Mouse (Mus musculus) layer of hippocampus, adult 18-20 months (tissue): ENCODE measurements around the gene Krtcap2. TPM values are rescaled to one million over a fixed set of nuclear protein-coding genes. Genes with fewer than 3 reads are reported as not detected.

ENCODE experiments used
- DNase-seq, 2 experiments: peaks; one replicate each; pipeline ENCODE4 v3.0.0; 2022; ENCODE audit warnings: low spot score in 2 of 2
- total RNA-seq, 2 experiments: library from RNA; stranded (reverse); gene quantifications; 2 replicates each; pipeline ENCODE4 v1.2.3; 2021

The Krtcap2 gene
- total RNA-seq, 2 experiments from 2014 or later = 78.0 to 81.3 TPM

DNA sequence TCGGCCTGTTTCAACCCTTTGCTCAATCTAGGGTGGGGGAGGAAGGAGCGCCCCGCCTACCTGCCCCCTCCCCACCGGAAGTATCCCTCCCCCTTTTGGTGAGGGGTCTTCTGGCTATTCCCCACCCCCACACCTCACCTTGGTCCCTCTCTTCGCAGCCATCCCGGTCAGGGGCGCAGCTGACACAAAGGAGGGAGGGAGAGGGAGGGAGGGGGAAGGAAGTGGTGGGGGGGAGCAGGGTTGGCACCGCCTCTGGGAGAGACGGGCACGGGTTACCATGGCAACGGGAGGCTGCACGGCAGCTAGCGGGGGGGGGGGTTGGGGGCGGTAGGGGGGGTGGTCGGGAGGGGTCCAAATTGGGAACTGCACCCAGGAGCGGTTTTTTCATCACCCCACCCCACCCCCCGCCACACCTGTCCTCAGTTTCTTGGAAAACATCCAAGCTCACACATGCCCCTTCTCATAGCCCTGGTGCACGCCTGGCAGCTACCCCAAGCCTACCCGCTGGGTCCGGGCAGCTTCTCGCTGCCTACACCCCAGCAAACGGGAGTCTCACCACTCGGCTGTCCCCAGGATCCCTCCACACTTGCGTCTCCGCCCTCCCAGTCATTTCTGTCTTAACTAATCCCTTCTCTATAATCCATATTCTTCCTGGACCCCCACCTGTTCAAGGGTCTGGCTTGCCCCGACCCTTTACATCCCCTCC is 631 bp upstream of the Krtcap2 start:
- peak in 1 of 2 experiments; percentile 80 for DNase-seq

DNA sequence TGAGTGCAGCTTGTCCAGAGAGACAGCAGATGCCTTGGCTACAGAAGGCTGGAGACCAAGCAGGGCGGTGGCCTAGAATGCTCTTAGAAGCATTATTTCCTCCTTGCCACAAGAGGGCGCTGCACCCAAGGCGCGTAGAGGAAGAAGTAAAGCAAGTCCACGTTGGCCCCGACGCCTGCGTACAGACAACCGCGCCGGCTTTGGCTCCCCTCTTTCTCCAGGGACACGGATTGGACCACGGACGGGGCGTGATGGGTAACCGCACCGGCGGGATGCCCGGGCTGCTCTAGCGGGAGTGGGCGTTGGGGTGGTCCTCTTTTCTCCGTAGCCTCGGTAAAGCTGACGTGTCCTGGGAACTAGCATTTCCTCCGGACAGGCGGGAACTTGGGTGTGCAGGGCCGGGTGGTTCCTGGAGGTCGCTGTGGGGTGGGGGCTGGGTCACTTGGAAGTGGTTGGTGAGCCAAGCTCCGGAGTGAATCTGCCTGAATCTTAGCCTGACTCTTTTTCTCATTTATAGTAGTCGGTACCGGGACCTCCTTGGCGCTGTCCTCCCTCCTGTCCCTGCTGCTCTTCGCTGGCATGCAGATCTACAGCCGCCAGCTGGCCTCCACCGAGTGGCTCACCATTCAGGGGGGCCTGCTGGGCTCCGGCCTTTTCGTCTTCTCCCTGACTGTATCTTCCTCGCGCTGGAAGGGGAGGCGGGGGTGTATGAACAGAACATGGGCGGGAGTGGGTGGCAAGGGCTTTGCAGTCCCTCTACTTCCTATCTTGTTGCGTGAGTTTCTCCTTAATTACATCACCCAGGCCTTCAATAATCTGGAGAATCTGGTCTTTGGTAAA is 715 bp downstream of the Krtcap2 start, which contains the start of gene Trim46:
Trim46 (minus strand) TSS at position 49 of the 840 bp plus-strand sequence.
- peak; percentile 88 to 93 for DNase-seq

DNA sequence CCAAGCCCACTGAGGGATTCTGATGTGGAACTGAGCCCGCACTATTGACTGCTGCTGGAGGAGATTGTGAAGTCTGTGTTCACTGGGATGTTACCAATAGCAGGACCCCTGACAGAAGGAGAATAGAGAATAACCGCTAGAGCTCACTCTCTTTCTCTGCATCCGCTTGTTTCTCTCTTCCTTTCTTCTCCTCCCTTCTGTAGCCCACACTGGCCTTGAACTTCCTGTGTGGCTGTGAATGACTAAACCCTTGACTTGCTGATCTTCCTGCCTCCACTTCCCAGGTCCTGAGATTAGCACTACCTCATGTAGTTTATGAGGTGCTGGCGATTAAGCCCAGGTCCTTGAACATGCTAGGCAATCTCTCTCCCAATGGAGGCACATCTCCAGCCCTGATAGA is 1.7 kb downstream of the Krtcap2 start:
- DNase-seq = no peak

DNA sequence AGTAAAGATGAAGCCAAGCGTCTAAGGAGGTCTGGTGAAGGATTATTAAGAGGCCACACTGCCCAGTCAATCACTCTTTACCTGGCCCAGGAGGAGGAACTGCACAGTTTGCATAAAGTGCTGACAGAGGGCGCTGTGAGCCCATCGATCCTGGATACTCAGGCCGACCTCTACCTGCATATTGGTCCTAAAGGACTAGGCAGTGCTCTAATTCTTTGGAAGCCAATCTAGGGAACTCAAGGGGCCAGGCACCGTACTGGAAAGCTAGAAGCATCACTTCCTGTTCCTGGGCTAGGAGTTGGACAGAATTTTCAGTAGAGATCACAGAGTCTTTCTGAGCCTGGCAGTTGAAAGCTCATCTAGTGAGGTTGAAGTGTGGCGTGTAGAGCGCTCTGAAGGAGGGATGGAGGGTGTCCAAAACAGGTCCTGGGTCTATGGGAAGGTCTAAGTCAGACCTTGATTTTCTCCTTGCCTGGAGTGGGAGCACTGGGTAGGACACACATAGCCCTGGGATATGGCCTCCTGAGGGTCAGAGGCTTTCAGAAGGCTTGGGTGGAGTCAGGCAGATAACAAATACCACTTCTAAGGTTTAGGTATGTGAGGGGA is 4.8 kb downstream of the Krtcap2 start:
- DNase-seq = peak in 1 of 2 experiments; percentile 66

DNA sequence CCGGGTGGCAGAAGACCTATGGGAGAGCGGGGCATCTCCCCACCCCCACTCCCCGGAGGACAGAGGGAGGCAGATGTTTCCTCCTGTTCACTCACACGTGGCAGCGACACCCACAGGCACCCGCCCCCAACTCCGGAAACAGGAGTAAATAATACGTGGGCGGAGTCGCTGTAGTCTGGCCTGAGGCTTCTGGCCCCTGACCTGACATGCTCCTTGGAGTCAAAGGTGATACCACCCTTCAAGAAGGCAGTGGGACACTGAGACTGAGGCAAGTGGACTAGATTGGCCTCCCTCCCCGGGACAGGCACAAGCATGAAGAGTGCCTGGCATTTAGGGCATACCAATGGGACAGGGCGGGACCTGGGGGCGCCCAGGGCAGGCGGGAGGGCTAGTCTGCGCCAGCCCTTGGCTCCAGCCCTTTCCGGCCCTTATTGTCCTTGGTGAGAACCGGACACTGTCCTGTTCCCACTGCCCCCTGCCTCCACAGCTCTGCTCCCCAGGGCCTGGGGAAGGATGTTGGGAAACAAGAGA is 5.7 kb downstream of the Krtcap2 start:
- DNase-seq = no peak

DNA sequence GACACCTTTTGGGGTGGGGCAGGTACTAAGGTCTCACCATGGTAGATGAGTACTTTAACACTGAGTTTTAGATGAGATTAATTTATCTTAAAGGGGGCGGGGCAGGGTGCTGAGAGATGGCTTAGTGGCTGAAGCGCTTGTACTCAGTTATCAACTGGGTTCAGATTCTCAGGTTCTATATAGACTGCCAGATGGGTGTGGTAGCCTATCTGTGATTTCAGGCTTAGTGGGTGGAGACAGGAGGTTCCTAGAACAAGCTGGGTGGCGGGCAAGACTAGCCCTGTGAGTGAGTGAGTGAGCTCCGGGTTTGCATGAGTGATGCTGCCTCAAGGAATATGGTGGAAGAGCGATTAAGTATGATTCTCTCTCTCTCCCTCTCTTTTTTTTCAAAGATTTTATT is 9.2 kb downstream of the Krtcap2 start:
- no peak for DNase-seq

DNA sequence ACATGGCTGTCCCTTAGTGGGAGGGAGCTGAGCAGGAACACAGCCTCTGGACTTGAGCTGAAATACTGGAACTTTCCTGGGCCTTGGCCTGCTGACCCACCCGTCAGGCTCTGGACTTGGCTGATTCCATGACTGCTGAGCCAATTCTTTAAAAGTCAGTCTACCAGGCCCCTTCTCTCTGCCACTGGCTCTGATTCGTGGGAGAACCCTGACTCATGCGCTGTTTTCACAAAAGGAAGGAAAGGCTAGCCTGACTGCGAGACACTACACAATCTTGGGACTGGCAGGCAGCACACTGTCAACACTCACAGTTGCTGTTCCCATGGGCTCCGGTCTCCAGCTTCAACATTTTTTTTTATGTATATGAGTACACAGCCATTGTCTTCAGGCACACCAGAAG is 10.4 kb downstream of the Krtcap2 start:
- no peak for DNase-seq

DNA sequence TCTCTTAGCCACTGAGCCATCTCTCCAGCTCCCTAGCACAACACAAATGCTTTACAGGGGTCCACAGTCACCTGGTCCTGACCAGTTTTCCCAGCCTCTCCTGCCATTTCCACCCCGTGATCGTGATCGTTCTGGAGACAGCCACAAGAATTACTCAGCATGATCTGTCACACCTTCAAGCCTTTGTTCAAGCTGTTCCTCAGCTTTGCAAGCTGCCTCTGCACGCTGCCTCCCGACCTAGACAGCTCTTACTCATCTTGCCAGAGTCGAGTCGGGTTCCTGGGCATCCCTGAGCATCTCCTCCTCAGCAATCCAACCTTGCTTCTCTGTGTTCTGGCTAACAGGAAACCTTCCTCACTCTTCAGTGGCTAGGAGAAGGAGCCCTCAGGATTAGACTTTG is 13.3 kb downstream of the Krtcap2 start, which contains the start of gene Dpm3:
Dpm3 (plus strand) TSS at position 283 of the 400 bp plus-strand sequence.
- no peak for DNase-seq

DNA sequence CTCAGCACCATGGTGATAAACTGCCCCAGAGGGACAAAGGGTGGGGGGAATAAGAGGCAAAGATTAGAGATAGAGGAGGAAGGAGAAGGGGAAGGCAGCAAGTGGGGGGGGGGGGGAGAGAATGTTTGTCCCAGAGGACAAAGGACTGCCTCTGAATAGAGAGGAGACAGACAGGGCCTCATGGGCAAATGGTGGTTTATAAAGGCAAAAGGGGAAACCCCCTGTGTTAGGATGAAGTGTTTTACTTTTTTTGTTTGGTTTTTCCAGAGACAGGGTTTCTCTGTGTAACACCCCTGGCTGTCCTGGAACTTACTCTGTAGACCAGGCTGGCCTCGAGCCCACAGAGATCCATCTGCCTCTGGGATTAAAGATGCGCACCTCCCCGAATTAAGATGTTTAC is 14.4 kb downstream of the Krtcap2 start:
- DNase-seq = no peak

DNA sequence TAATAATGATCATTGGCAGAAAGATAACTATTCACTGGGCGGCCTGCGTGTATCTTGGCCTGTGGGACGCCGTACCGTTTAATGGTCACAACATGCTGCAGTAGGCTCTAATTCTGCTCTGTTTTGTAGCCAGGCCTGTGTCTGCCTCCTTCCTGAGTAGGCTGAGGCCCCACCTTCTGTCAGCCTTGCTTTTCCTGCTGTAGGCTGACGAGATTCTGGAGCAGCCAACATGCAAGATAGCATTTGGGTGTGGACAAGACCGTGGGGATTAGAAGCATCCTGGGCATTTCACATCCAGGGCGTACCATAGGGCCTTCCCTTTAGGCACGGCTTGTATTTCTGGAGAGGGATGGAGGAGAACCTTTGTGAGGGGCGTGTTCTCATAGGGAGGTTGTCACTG is 16.7 kb downstream of the Krtcap2 start:
- DNase-seq = no peak

DNA sequence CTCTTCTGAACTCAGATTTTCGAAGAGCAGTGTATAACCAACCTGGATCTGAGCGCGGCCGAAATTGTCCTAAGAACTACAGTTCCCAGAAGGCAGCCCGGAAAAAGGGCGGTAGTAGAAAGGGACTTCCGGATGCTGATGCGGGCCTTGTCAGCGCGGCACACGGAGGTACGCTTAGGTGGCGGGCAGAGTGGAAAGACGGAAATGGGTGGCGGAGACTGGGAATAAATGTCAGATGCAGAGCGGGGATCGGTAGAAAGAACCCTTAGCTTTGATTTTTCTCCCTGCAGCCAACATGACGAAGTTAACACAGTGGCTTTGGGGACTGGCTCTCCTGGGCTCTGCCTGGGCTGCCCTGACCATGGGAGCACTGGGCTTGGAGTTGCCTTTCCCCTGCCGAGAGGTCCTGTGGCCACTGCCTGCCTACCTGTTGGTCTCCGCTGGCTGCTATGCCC is 20.7 kb downstream of the Krtcap2 start:
- peak; percentile 79 to 90 for DNase-seq

DNA sequence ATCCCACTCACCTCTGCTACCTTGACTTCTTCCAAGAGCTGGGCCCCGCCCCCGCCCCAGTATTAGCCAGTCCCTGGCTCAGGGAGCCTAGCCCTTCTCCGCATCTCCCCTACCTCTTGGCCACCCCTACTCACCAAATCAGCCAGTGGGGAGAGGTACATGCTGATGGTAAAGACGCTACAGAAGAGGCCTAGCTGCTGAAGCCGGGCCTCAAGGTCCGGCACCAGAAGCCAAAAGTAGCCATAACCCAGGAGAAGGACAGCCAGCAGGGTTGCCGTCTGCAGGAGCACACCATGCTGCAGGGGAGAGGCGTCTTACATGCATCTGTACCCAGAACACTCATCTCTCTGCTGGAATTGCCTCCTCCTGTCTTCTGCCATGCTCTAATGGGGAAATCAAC is 23.1 kb downstream of the Krtcap2 start:
- DNase-seq = no peak

DNA sequence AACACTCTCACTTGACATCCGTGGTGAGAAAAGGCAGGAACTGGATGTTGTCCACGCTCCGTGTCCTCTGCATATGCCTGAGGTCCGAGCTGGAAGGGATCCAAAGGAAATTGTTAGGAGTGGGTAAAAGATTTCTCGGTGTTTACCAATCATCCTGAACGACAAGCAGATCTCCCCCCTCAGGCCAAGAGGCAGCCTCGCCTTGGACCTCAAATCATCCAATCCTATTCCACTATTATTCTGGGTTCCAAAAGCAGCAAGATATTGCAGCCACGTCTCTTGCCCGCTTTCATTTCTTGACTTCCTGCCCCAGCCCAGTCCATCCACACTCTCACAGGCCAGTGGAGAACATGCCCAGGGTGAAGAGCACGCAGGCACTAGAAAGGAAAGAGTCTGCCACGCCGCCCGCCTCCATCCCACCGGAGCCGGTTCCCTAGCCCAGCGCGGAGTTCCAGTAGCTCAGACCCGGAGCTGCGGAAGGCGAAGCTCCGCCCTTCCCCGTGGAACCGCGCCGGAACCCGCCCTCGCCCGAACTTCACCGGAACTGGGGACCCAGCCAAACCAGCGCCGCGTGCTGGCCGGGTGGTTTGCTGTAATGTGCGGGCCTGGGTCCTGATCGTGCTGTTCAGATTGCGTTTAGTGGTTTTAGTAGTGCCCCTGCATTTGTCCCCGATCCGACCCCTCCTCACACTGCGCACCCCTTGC is 24.4 kb downstream of the Krtcap2 start, which contains the start of gene Slc50a1:
Slc50a1 (minus strand) TSS at position 520 of the 705 bp plus-strand sequence.
- peak; percentile 84 to 88 for DNase-seq

DNA sequence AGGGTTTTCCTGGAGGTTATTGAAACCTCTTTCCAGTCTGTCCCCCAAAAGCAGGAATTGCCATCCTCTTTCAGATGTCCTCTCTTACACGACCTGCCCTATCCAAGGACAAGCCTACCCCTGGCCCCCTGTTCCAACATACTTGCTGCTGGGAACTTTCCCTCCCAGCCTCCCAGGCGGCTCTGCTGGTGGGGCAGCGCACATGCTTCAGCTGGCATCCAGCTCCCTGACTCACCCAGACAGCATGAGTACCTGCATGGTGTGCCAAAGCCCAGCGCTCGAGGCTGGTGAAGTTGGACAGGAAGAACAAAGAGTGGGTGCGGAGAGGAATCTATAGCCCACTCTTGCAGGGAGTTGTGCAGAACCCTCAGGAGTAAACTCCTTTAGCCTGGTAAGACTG is 25.1 kb downstream of the Krtcap2 start:
- DNase-seq = peak; percentile 72 to 78

DNA sequence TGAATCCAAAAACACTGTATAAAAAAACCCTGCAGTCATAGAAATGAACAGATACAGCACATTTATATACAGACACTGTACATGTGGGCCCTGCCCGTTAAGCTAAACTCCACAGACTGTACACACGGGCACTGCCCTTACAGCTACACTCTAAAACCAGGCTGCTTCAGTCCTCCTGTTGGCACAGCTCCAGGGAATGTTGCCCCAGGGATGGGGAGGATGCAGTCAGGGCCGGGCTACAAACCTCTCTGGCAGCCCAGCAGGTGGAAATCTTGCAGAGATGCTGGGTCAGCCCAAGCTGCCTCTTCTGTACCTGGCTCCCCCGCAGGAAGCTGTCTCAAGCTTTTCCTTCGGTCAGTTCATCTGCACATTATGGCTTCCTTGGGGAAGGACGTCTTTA is 26.0 kb downstream of the Krtcap2 start:
- no peak for DNase-seq

DNA sequence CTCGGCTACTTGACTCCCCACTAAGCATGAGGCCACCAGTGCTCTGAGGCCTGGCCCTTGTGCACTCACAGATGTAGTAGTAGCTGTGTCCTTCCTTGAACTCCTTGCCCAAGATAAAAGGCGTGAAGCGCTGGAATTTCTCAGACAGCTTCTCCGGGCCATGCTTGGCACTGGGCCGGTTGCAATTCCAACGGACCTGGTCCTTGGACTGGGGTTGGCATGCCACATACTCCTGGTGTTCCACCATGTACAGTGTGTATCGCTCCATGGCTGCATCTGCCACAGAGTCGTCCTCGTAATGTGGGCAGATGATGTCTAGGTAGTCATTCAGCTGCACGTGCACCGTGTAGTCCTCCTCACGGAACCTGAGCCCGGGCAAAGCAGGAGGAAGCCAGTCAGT is 30.3 kb downstream of the Krtcap2 start:
- no peak for DNase-seq

DNA sequence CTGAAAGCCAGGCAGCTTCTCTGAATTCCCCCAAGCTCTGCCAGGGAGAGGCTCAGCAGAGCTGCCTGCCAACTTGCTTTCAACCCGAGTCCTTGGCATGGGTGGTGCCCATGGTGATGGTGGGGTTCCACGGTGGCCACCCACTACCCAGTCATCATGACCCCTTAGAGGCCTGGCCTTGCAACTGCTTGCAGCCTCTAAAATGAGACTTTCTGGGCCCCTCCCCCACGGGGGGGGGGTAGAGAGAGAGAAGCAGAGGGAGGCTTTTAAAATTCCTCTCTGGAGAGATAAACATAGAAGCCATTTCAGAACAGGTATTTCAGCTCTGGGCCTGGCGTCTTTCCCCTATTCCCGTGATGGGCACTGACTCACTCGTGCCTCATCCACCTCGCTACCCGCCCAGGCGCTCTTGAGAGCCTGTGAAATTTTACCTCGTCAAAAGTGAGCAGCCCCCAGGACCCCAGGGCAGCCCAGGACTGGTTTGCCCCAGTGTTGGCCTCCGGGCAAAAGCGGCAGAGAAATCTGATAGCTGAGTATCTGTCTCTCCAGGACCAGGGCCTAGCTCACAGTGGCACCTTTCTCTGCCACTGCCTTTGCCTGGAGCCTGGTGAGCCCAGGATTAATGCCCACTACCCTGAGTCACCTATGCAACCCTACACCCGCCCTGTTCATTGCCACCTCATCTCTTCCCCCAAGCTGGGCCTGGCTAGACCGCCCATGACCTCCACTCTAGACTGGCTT is 31.7 kb downstream of the Krtcap2 start:
- peak in 1 of 2 experiments; percentile 34 for DNase-seq

DNA sequence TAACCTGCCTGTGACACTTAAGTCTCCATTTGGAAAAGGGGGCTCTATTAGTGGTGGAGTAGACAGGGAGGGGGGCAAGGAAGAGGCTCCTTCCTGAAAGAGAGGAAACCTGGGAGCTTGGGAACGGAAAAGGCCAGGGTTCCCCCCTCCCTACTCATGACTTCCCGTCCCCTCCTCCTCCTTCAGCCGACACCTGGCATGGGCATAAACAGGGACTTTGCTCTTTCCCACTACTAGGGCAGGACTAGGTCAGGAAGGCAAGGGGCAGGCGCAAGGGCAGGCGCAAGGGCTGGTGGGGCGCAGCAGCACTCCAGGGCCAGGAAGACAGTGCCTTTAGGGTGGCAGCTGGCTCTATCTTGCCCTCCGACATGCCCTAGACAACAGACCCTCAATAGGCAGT is 32.3 kb downstream of the Krtcap2 start:
- DNase-seq = no peak

DNA sequence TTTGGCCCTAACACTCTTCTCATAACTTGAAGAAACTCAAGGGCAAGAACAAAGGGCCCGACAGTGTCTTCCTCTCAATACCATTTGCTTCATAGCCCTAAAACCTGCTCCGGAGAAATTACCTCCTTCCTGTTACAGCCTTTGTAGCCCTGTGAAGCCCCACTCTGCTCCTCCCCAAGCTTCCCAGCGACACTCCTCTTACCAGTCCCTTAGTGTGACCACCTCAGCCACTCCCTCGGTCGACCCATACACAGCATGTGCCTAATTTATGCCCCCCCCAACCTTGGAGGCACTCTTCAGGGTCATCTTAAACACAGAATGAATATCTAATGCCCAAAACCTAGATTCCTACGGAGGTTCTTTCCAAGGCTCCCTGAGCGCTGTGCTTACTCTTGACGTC is 32.9 kb downstream of the Krtcap2 start:
- DNase-seq = no peak
